Mouse (Mus musculus): Measurements from ENCODE around the gene Sars2. TPM values are rescaled to one million over a fixed set of nuclear protein-coding genes. Genes with fewer than 3 reads are reported as not detected.
"Not testable (repeated sequence)": the region's sequence is repeated elsewhere in the genome, so short reads cannot be mapped to it uniquely, and the experiment has no call there.

Gene Sars2
- 18.7 and 20.8 TPM in 2 replicates for polyA plus RNA-seq (2015; fragmentation: Nextera tagmentation; extraction: Ambion mirVana)

DNA sequence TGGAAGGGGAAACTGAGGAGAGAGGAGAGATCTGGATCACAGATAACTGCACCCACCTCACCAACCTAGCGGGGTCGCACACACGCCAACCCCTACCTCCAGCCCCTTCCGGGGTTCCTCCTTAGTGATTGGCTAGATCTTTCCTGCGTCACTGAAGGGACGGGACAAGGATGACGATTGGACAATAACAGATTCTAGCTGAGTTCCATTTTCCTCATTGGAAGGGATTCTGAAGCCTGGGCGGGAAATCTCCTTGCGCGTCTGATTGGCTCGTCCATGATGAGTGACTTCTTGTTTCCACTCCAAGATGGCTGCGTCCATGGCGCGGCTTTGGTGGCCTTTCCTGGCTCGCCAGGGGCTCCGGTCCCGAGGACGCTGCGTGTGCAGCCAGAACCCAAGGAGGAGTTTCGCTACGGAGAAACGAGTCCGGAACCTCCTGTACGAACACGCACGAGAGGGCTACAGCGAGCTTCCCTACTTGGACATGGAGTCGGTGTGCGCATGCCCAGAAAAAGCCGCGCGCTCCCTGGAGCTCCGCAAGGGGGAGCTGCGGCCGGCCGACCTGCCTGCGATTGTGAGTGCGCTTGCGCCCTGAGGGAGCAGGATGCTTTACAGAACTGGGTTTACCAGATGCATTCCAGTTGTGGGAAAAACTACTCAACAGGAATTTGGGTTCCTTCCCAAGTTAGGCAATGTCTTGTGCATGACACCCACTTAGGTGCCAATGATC lies at the start of gene Sars2, which contains the start of gene Mrps12:
Gene Sars2, plus strand, starts transcription at position 284 of the 730 bp plus-strand sequence.
Gene Mrps12, minus strand, starts transcription at position 112 of the 730 bp plus-strand sequence.
- Histone ChIP-seq H3K9me3 (ENCODE audit: control insufficient read depth, low read length) (no peaks in the 10 kb centered on the region), H3K4me2 (ENCODE audit: low read length) (peak within 1 kb of the TSS; percentile 71), H3K27ac (ENCODE audit: low read depth, low read length) (peak within 1 kb of the TSS; percentile 88), H3K4me3 (ENCODE audit: low read length) (peak within 1 kb of the TSS; percentile 69), H3K27me3 (replicated peaks; ENCODE audit: control insufficient read depth, insufficient read depth, low read length) (no peaks in the 10 kb centered on the region), H3K9ac (ENCODE audit: low read depth, low read length) (peak within 1 kb of the TSS; percentile 76), H3K36me3 (ENCODE audit: control insufficient read depth, insufficient read depth, low read length) (peaks cover 9% of the 10 kb centered on the region; the same call in 1 of the 2 replicates), H3K4me1 (ENCODE audit: control insufficient read depth, insufficient read depth, low read depth, low read length) (peaks cover 10% of the 10 kb centered on the region)
- under 1% methylated on average over 39 of the region's 39 CpGs for WGBS
- ATAC-seq: peak; percentile 99

DNA sequence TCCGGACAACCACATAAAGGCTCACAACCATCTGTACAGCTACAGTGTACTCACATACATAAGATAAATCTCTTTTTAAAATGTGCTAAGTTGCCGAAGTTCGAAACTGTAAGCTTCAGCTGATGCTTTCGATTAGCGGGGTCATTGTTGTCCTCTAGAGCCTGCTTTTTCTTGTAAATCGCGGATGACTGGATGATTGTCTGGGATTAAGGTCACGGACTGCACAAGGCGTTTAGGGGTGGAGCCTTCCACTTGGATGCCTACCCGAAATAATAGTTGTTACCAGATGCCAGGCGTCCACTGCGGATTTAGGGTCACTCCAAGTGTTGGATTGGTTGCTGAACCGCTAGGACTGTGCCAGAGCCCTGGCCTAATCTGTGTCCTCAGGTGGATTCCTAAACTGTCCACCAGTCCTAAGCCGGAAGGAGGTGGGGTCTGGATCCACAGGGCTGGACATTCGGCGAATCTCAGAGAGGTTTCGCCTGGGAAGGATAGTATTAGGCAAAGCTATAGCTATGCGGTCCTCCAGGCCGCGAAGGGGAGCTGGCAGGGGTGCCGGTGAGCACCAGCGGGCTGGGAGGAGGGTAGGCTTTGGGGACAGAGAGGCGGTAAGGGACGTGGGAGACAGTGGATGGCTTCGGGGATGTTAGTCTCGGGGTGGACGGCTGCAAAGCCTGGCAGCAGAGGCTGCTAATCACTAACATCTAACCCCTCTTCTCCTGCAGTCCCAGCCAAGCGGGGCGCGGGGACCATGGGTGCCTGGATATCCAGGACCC lies 49.1 kb upstream of the Sars2 start, which contains the start of gene Fbxo27:
Gene Fbxo27, plus strand, starts transcription at position 305 of the 776 bp plus-strand sequence.
- Histone ChIP-seq H3K27me3 (replicated peaks; ENCODE audit: control insufficient read depth, insufficient read depth, low read length) (no peaks in the 10 kb centered on the region; the same call in 1 of the 2 replicates), H3K27ac (ENCODE audit: low read depth, low read length) (peak within 1 kb of the TSS; percentile 67), H3K9me3 (ENCODE audit: control insufficient read depth, low read length) (no peaks in the 10 kb centered on the region), H3K36me3 (ENCODE audit: control insufficient read depth, insufficient read depth, low read length) (0 out of 2 replicates have a peak, but pooled peaks cover 4% of the 10 kb centered on the region), H3K9ac (ENCODE audit: low read depth, low read length) (peak within 1 kb of the TSS; percentile 78), H3K4me3 (ENCODE audit: low read length) (peak within 1 kb of the TSS; percentile 54), H3K4me1 (ENCODE audit: control insufficient read depth, insufficient read depth, low read depth, low read length) (peaks cover 4% of the 10 kb centered on the region), H3K4me2 (ENCODE audit: low read length) (peak within 1 kb of the TSS; percentile 73)
- 25% methylated on average over 30 of the region's 30 CpGs for WGBS
- ATAC-seq: peak; percentile 75

DNA sequence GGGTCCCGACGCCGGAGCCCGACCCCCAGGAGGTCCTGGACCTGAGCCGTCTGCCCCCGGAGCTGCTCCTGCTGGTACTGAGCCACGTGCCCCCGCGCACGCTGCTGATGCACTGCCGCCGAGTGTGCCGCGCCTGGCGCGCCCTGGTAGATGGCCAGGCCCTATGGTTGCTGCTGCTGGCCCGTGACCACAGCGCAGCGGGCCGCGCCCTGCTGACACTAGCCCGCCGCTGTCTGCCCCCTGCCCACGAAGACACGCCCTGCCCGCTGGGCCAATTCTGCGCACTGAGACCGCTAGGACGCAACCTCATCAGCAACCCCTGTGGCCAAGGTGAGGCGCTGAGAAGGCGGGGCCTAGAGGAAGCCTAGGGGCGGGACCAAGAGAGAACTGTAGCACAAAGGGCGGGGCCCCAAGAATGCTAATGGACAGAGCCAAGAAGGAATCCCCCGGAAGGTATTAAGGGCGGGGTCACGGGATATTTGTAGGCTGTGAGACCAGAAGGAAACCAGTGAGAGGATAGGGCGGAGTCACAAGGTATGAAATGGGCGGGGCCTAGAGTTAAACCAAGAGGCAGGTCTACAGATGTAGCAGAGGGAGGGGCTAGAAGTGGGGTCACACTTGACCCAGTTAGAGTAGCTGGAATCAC lies 48.3 kb upstream of the Sars2 start:
- under 1% methylated on average over 38 of the region's 38 CpGs for WGBS
- Histone ChIP-seq H3K27ac (ENCODE audit: low read depth, low read length) (peak overlapping the region; percentile 67), H3K36me3 (ENCODE audit: control insufficient read depth, insufficient read depth, low read length) (0 out of 2 replicates have a peak, but pooled peaks cover 4% of the 10 kb centered on the region)

DNA sequence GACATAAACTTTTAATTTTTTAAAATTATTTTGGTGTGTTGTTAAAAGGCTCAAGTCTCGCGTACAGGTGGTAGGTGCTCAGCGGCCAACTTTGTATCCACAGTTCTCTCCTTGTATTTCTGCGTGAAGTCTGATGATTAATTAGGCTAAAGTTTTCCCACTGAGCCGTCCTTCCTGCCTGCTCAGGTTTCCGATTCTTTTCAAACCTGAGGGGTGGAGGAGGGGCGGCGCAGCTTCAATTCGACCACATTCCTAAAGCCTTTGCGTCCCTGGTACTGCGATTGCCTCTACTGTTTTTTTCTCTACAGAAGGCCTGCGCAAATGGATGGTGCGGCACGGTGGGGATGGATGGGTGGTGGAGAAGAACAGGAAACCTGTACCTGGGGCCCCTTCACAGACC lies 47.4 kb upstream of the Sars2 start:
- Histone ChIP-seq H3K9me3 (ENCODE audit: control insufficient read depth, low read length) (no peaks in the 10 kb centered on the region), H3K9ac (ENCODE audit: low read depth, low read length) (0 out of 2 replicates have a peak overlapping the region, but pooled peaks have one; percentile 4), H3K36me3 (ENCODE audit: control insufficient read depth, insufficient read depth, low read length) (0 out of 2 replicates have a peak, but pooled peaks cover 4% of the 10 kb centered on the region), H3K27ac (ENCODE audit: low read depth, low read length) (no peak overlapping the region), H3K4me1 (ENCODE audit: control insufficient read depth, insufficient read depth, low read depth, low read length) (peaks cover 4% of the 10 kb centered on the region), H3K4me3 (ENCODE audit: low read length) (peak overlapping the region; percentile 3; the same call in 1 of the 2 replicates), H3K27me3 (replicated peaks; ENCODE audit: control insufficient read depth, insufficient read depth, low read length) (no peaks in the 10 kb centered on the region; the same call in 1 of the 2 replicates), H3K4me2 (ENCODE audit: low read length) (peak overlapping the region; percentile 73)
- ATAC-seq: no peak
- 6% methylated on average over 14 of the region's 14 CpGs for WGBS

More for the DNA sequence above, 48.3 kb upstream of the Sars2 start:
- Histone ChIP-seq H3K4me2 (ENCODE audit: low read length) (peak overlapping the region; percentile 73), H3K9ac (ENCODE audit: low read depth, low read length) (peak overlapping the region; percentile 78), H3K9me3 (ENCODE audit: control insufficient read depth, low read length) (no peaks in the 10 kb centered on the region), H3K4me1 (ENCODE audit: control insufficient read depth, insufficient read depth, low read depth, low read length) (peaks cover 4% of the 10 kb centered on the region), H3K4me3 (ENCODE audit: low read length) (peak overlapping the region; percentile 54), H3K27me3 (replicated peaks; ENCODE audit: control insufficient read depth, insufficient read depth, low read length) (no peaks in the 10 kb centered on the region; the same call in 1 of the 2 replicates)
- ATAC-seq: peak; percentile 93

DNA sequence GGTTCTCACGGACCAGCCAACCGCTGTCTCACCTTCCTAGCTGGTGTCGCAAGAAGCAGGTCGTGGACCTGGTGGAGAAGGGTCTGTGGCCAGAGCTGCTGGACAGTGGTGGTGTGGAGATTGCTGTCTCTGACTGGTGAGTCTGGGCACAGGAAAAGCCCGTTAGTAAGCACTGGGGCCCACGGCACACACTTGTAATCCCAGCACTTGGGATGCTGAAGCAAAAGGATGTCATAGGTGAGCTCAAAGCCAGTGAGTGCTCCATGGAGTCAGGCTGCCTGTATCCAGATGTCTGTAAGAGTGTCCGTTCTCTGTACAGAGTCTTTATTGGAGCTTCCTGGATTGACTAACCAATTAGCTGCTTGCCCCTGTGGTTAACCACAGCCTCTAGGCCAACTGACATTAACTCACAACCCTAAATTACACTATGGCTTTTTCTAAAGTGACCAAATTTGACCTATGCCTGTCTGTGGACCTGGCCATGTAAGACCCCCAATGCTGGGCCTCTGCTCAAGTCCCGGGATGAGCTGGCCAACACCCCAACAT lies 46.8 kb upstream of the Sars2 start:
- Histone ChIP-seq H3K36me3 (ENCODE audit: control insufficient read depth, insufficient read depth, low read length) (0 out of 2 replicates have a peak, but pooled peaks cover 4% of the 10 kb centered on the region), H3K27ac (ENCODE audit: low read depth, low read length) (no peak overlapping the region), H3K9ac (ENCODE audit: low read depth, low read length) (no peak overlapping the region), H3K4me3 (ENCODE audit: low read length) (no peak overlapping the region), H3K27me3 (replicated peaks; ENCODE audit: control insufficient read depth, insufficient read depth, low read length) (no peaks in the 10 kb centered on the region; the same call in 1 of the 2 replicates), H3K4me2 (ENCODE audit: low read length) (no peak overlapping the region; the same call in 1 of the 2 replicates), H3K9me3 (ENCODE audit: control insufficient read depth, low read length) (no peaks in the 10 kb centered on the region), H3K4me1 (ENCODE audit: control insufficient read depth, insufficient read depth, low read depth, low read length) (peaks cover 4% of the 10 kb centered on the region)
- WGBS: 53% methylated on average over 8 of the region's 8 CpGs
- no peak for ATAC-seq

DNA sequence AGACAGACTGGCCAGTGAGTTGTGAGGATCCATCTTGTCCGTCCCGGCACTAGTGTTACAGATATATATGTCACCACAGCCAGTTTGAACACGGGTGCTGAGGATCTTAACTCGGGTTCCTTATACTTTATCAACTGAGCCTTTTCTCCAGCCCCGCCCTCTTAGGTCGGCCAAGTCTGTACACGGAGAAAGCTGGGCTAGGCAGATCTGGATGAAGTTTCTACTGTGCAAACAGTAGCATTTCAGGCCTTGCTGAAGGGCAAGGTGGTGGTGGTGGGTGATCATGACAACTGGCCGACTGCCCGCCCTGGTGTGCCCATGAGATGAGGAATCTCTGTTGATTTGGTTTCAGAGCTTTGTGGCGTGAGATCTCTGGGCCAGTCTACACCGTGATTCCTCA lies 44.5 kb upstream of the Sars2 start:
- no peaks in the 10 kb centered on the region; the same call in 1 of the 2 replicates for H3K27me3 ChIP-seq (replicated peaks; ENCODE audit: control insufficient read depth, insufficient read depth, low read length)
- H3K36me3 ChIP-seq (ENCODE audit: control insufficient read depth, insufficient read depth, low read length): 0 out of 2 replicates have a peak, but pooled peaks cover 4% of the 10 kb centered on the region
- H3K4me1 ChIP-seq (ENCODE audit: control insufficient read depth, insufficient read depth, low read depth, low read length): peaks cover 4% of the 10 kb centered on the region
- no peak overlapping the region for H3K9ac ChIP-seq (ENCODE audit: low read depth, low read length)
- H3K4me2 ChIP-seq (ENCODE audit: low read length): no peak overlapping the region
- WGBS: 94% methylated on average over 11 of the region's 11 CpGs
- H3K9me3 ChIP-seq (ENCODE audit: control insufficient read depth, low read length): peaks cover 3% of the 10 kb centered on the region; the same call in 1 of the 2 replicates
- H3K27ac ChIP-seq (ENCODE audit: low read depth, low read length): no peak overlapping the region
- H3K4me3 ChIP-seq (ENCODE audit: low read length): no peak overlapping the region
- ATAC-seq: no peak

DNA sequence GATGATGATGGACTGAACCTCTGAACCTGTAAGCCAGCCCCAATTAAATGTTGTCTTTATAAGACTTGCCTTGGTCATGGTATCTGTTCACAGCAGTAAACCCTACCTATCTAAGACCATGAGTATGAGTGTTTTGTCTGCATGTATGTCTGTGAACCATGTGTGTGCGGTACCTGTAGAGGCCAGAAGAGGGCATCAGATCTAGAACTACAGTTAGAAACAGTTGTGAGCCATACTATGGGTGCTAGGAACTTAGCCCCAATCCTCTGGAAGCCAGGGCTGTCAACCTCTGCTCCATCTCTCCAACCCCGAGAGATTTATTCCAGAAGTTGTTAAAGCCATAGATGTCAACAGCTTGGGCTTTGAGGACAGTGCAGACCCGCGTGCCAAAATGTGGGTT lies 41.5 kb upstream of the Sars2 start:
- no peak overlapping the region for H3K9ac ChIP-seq (ENCODE audit: low read depth, low read length)
- H3K4me3 ChIP-seq (ENCODE audit: low read length): no peak overlapping the region
- WGBS: 97% methylated on average over 4 of the region's 4 CpGs
- peaks cover 3% of the 10 kb centered on the region; the same call in 1 of the 2 replicates for H3K9me3 ChIP-seq (ENCODE audit: control insufficient read depth, low read length)
- H3K4me1 ChIP-seq (ENCODE audit: control insufficient read depth, insufficient read depth, low read depth, low read length): no peaks in the 10 kb centered on the region
- H3K4me2 ChIP-seq (ENCODE audit: low read length): no peak overlapping the region
- no peaks in the 10 kb centered on the region; the same call in 1 of the 2 replicates for H3K27me3 ChIP-seq (replicated peaks; ENCODE audit: control insufficient read depth, insufficient read depth, low read length)
- no peak overlapping the region for H3K27ac ChIP-seq (ENCODE audit: low read depth, low read length)
- 0 out of 2 replicates have a peak, but pooled peaks cover 4% of the 10 kb centered on the region for H3K36me3 ChIP-seq (ENCODE audit: control insufficient read depth, insufficient read depth, low read length)
- no peak for ATAC-seq

DNA sequence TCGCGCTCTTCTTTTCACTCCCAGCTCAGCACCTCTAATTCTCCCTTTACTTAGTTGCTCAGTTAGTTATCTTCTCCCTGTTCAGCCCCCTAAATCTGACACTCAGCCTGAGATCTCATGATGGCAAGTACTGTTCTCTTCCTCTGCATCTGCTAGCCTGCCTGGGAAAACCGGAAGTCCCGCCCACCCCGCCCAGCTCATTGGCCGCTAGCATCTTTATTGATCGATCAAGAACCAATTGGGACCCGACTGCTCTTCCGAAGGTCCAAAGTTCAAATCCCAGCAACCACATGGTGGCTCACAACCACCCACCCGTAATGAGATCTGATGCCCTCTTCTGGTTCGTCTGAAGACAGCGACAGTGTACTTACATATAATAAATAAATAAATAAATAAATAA lies 40.5 kb upstream of the Sars2 start:
- not testable (repeated sequence) for H3K27me3 ChIP-seq (replicated peaks; ENCODE audit: control insufficient read depth, insufficient read depth, low read length); ATAC-seq; H3K36me3 ChIP-seq (ENCODE audit: control insufficient read depth, insufficient read depth, low read length); H3K4me1 ChIP-seq (ENCODE audit: control insufficient read depth, insufficient read depth, low read depth, low read length); H3K27ac ChIP-seq (ENCODE audit: low read depth, low read length); H3K9me3 ChIP-seq (ENCODE audit: control insufficient read depth, low read length); H3K9ac ChIP-seq (ENCODE audit: low read depth, low read length); H3K4me2 ChIP-seq (ENCODE audit: low read length); H3K4me3 ChIP-seq (ENCODE audit: low read length)
- WGBS: 97% methylated on average over 12 of the region's 12 CpGs
